Mouse (Mus musculus): ENCODE data around the gene Depdc7. TPM values are rescaled to one million over a fixed set of nuclear protein-coding genes. Genes with fewer than 3 reads are reported as not detected.
A peak's percentile ranks its signal among the peaks of the same experiment; 100 is the strongest.

Depdc7 gene
- polyA plus RNA-seq (2015; fragmentation: Nextera tagmentation; extraction: Ambion mirVana), result 5.1 TPM in 2 replicates

GRCm38 (mm10) chr2:104742741-104743064, at the start of gene Depdc7:
TSS of gene Depdc7 (minus strand) at chr2:104742878.
- Histone ChIP-seq H3K9me3 (replicated peaks) (no peaks in the 10 kb centered on the region), H3K9ac (peak within 1 kb of the TSS; percentile 72), H3K27ac (no peak within 1 kb of the TSS), H3K4me1 (peaks cover 28% of the 10 kb centered on the region), H3K36me3 (ENCODE audit: poor library complexity, severe bottlenecking) (no peaks in the 10 kb centered on the region), H3K4me2 (peak within 1 kb of the TSS; percentile 98), H3K4me3 (peak within 1 kb of the TSS; percentile 58), H3K27me3 (peaks cover 28% of the 10 kb centered on the region; the same call in 1 of the 2 replicates)
- peak; percentile 92 for ATAC-seq
- WGBS, result under 1% methylated on average over 31 of the region's 31 CpGs

- H3K9ac ChIP-seq, result no peak overlapping the region
- no peaks in the 10 kb centered on the region for H3K27me3 ChIP-seq
- no peak overlapping the region for H3K27ac ChIP-seq
- H3K4me3 ChIP-seq, result no peak overlapping the region
- no peak overlapping the region for H3K4me2 ChIP-seq
- WGBS, result 95% methylated on average over 1 of the region's 1 CpGs
- peaks cover 65% of the 10 kb centered on the region for H3K36me3 ChIP-seq (ENCODE audit: poor library complexity, severe bottlenecking)
- H3K4me1 ChIP-seq, result no peaks in the 10 kb centered on the region
- H3K9me3 ChIP-seq (replicated peaks), result no peaks in the 10 kb centered on the region
- ATAC-seq, result no peak
These were observed 32.1 kb upstream of the Depdc7 start for GRCm38 (mm10) chr2:104774763-104775162.

- no peak overlapping the region for H3K4me2 ChIP-seq
- ATAC-seq, result no peak
- peaks cover 68% of the 10 kb centered on the region for H3K36me3 ChIP-seq (ENCODE audit: poor library complexity, severe bottlenecking)
- no peak overlapping the region for H3K4me3 ChIP-seq
- no peak overlapping the region for H3K9ac ChIP-seq
- H3K27me3 ChIP-seq, result no peaks in the 10 kb centered on the region
- H3K9me3 ChIP-seq (replicated peaks), result no peaks in the 10 kb centered on the region
- H3K4me1 ChIP-seq, result no peaks in the 10 kb centered on the region
- WGBS, result 97% methylated on average over 1 of the region's 1 CpGs
- H3K27ac ChIP-seq, result no peak overlapping the region
These were observed 26.0 kb upstream of the Depdc7 start for GRCm38 (mm10) chr2:104768697-104769096.

GRCm38 (mm10) chr2:104764018-104764417, 21.3 kb upstream of the Depdc7 start:
- Histone ChIP-seq H3K9ac (no peak overlapping the region), H3K27ac (no peak overlapping the region), H3K4me1 (no peaks in the 10 kb centered on the region), H3K27me3 (no peaks in the 10 kb centered on the region), H3K4me3 (no peak overlapping the region), H3K4me2 (no peak overlapping the region), H3K9me3 (replicated peaks) (no peaks in the 10 kb centered on the region), H3K36me3 (ENCODE audit: poor library complexity, severe bottlenecking) (peaks cover 59% of the 10 kb centered on the region)
- no peak for ATAC-seq
- WGBS, result 97% methylated on average over 4 of the region's 4 CpGs

GRCm38 (mm10) chr2:104763134-104763703, 20.5 kb upstream of the Depdc7 start:
- H3K27me3 ChIP-seq, result no peaks in the 10 kb centered on the region
- ATAC-seq, result no peak
- peaks cover 53% of the 10 kb centered on the region for H3K36me3 ChIP-seq (ENCODE audit: poor library complexity, severe bottlenecking)
- H3K4me2 ChIP-seq, result no peak overlapping the region
- H3K27ac ChIP-seq, result no peak overlapping the region
- WGBS, result 89% methylated on average over 8 of the region's 8 CpGs
- no peak overlapping the region for H3K9ac ChIP-seq
- no peak overlapping the region for H3K4me3 ChIP-seq
- H3K9me3 ChIP-seq (replicated peaks), result no peaks in the 10 kb centered on the region
- H3K4me1 ChIP-seq, result no peaks in the 10 kb centered on the region

- no peak overlapping the region for H3K4me3 ChIP-seq
- no peak overlapping the region for H3K9ac ChIP-seq
- no peak overlapping the region for H3K27ac ChIP-seq
- WGBS, result 64% methylated on average over 3 of the region's 3 CpGs
- H3K4me2 ChIP-seq, result no peak overlapping the region
- no peaks in the 10 kb centered on the region for H3K27me3 ChIP-seq
- H3K4me1 ChIP-seq, result no peaks in the 10 kb centered on the region
- no peaks in the 10 kb centered on the region for H3K9me3 ChIP-seq (replicated peaks)
- 0 out of 2 replicates have a peak, but pooled peaks have one; percentile 69 for ATAC-seq
- peaks cover 11% of the 10 kb centered on the region for H3K36me3 ChIP-seq (ENCODE audit: poor library complexity, severe bottlenecking)
These were observed 7.9 kb upstream of the Depdc7 start for GRCm38 (mm10) chr2:104750611-104751010.

GRCm38 (mm10) chr2:104748652-104749183, 6.0 kb upstream of the Depdc7 start:
- no peak overlapping the region for H3K27ac ChIP-seq
- no peaks in the 10 kb centered on the region for H3K9me3 ChIP-seq (replicated peaks)
- no peak for ATAC-seq
- no peak overlapping the region for H3K4me3 ChIP-seq
- H3K9ac ChIP-seq, result no peak overlapping the region
- WGBS, result 79% methylated on average over 5 of the region's 5 CpGs
- peaks cover 2% of the 10 kb centered on the region; the same call in 1 of the 2 replicates for H3K27me3 ChIP-seq
- H3K4me2 ChIP-seq, result no peak overlapping the region
- peaks cover 7% of the 10 kb centered on the region for H3K36me3 ChIP-seq (ENCODE audit: poor library complexity, severe bottlenecking)
- no peaks in the 10 kb centered on the region for H3K4me1 ChIP-seq

GRCm38 (mm10) chr2:104746251-104746650, 3.6 kb upstream of the Depdc7 start:
- Histone ChIP-seq H3K4me2 (no peak overlapping the region), H3K27me3 (peaks cover 15% of the 10 kb centered on the region; the same call in 1 of the 2 replicates), H3K36me3 (ENCODE audit: poor library complexity, severe bottlenecking) (no peaks in the 10 kb centered on the region), H3K9ac (no peak overlapping the region), H3K4me1 (peaks cover 17% of the 10 kb centered on the region), H3K27ac (no peak overlapping the region), H3K9me3 (replicated peaks) (no peaks in the 10 kb centered on the region), H3K4me3 (no peak overlapping the region)
- 55% methylated on average over 8 of the region's 8 CpGs for WGBS
- ATAC-seq, result no peak

GRCm38 (mm10) chr2:104743971-104744370, 1.3 kb upstream of the Depdc7 start:
- H3K9me3 ChIP-seq (replicated peaks), result no peaks in the 10 kb centered on the region
- no peak for ATAC-seq

GRCm38 (mm10) chr2:104743160-104743559, 482 bp upstream of the Depdc7 start:
- H3K4me1 ChIP-seq, result peaks cover 28% of the 10 kb centered on the region
- no peaks in the 10 kb centered on the region for H3K36me3 ChIP-seq (ENCODE audit: poor library complexity, severe bottlenecking)
- 16% methylated on average over 7 of the region's 7 CpGs for WGBS
- no peaks in the 10 kb centered on the region for H3K9me3 ChIP-seq (replicated peaks)
- peak overlapping the region; percentile 58 for H3K4me3 ChIP-seq
- peaks cover 28% of the 10 kb centered on the region; the same call in 1 of the 2 replicates for H3K27me3 ChIP-seq
- H3K4me2 ChIP-seq, result peak overlapping the region; percentile 98
- ATAC-seq, result no peak
- peak overlapping the region; percentile 72; the same call in 1 of the 2 replicates for H3K9ac ChIP-seq
- H3K27ac ChIP-seq, result no peak overlapping the region

More at GRCm38 (mm10) chr2:104743971-104744370, 1.3 kb upstream of the Depdc7 start:
- peaks cover 28% of the 10 kb centered on the region; the same call in 1 of the 2 replicates for H3K27me3 ChIP-seq
- H3K4me1 ChIP-seq, result peaks cover 28% of the 10 kb centered on the region
- no peak overlapping the region for H3K27ac ChIP-seq
- no peaks in the 10 kb centered on the region for H3K36me3 ChIP-seq (ENCODE audit: poor library complexity, severe bottlenecking)
- H3K4me3 ChIP-seq, result no peak overlapping the region
- WGBS, result 55% methylated on average over 5 of the region's 5 CpGs
- no peak overlapping the region for H3K4me2 ChIP-seq
- no peak overlapping the region for H3K9ac ChIP-seq

GRCm38 (mm10) chr2:104741896-104742740, 560 bp downstream of the Depdc7 start:
- Histone ChIP-seq H3K4me2 (peak overlapping the region; percentile 98), H3K4me3 (peak overlapping the region; percentile 58), H3K4me1 (peaks cover 28% of the 10 kb centered on the region), H3K9me3 (replicated peaks) (no peaks in the 10 kb centered on the region), H3K27ac (no peak overlapping the region), H3K9ac (peak overlapping the region; percentile 72), H3K36me3 (ENCODE audit: poor library complexity, severe bottlenecking) (no peaks in the 10 kb centered on the region), H3K27me3 (peaks cover 28% of the 10 kb centered on the region; the same call in 1 of the 2 replicates)
- 5% methylated on average over 43 of the region's 46 CpGs for WGBS
- ATAC-seq, result no peak; the same call in 1 of the 2 replicates

All from forebrain, embryonic 13.5 days (tissue).